Mouse (Mus musculus) T-helper 2 cell (primary cell): ENCODE data around the gene Rgs6.

ENCODE experiments used
- in situ Hi-C: fragments of 300-600 bp; cut with MboI, MseI; formaldehyde crosslinking; loops from one replicate; pipeline ENCODE4 v1.15.1; 2025; ENCODE audit warnings: high pct_unique_total_duplicates

The Rgs6 gene

GRCm38 (mm10) chr12:83018005-83018404 is 429.9 kb downstream of the Rgs6 start:
- in situ Hi-C loops, result loop anchor here (5.0 to 25.0 kb wide), 2 partner anchors 316 to 981 kb away; no protein-coding TSS in a partner anchor

DNA sequence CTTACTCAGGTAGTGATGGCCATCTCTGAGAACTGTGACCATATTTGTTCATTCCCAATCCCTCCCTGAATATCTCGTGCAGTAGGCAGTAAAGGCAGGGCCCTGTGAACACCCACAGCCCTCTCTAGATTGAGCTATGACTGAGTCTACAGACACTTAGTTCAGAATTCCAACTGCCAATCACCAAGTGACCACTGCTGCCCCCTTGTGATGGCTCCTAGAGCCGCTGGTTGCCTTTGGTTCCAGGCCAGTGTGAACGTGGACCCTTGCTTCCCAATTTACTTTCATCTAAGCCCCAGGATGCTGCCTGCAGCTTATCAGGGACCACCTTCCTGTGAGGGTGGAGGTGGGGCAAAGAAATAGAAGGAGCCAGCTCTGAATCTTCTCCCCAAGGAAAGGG is 438.9 kb downstream of the Rgs6 start:
- in situ Hi-C loops, result no loop called here

DNA sequence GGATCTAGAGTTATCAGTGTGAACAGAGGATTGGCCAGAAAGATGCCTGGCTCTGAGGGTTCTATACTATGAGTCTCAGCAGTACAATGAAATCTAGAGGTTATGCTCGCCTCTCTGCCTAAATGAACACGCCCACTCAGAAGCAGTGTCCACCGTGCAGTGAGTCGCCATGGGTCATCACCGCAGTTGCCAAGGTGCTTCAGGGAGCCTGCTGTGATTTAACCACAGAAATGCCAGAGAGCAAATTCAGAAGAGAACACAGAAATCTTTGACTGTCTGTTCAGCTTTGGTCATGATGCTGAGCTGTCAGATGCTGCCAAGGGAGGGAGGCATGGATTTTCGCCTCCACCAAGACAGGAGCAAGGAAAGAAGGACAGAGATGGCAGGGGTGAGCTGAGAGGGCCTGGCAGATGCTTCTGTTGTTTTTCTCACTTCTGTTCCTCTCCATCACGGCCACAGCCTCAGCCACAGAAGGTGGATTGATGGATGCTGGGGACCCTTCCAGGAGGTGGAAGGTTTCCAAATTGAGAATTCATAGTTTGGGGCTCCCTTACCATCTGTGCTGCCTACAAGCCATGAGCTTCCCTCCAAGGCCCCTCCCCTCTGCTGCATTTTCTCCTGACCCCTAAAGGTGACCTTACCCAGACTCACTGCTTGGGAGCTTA is 445.2 kb downstream of the Rgs6 start:
- in situ Hi-C loops, result no loop called here

DNA sequence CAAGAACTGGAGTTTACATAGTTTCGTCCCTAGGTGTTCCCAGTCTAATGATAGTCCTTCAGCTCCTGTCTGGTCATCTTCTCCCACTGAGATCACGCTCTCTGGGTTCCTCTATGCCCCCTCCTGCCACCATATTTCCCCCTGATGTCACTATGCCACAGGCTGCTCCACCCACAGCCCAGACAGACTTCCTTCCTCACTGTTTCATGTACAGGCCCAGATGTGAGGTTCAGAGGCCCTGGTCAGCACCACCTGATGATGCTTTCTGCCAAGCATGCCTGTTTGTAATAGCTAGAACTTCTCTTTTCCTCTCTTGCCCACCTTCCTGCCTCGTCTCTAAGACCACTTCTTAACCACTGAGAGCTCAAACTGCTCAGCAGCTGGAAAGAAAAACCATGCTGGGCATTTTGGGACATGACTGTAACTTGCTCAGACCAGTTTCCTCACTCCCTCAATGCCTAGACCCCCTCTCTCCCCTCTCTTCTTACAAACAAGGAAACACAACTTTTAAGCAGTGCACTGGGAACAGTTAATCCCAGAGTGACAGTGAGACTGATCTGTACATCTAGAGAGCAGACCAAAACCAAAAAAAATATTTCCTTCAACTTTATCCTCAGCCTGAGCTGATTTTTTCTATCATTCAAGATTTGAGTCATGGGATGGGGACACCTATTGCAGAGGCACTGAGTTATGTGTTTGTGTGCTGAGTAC is 446.9 kb downstream of the Rgs6 start:
- in situ Hi-C loops, result no loop called here

DNA sequence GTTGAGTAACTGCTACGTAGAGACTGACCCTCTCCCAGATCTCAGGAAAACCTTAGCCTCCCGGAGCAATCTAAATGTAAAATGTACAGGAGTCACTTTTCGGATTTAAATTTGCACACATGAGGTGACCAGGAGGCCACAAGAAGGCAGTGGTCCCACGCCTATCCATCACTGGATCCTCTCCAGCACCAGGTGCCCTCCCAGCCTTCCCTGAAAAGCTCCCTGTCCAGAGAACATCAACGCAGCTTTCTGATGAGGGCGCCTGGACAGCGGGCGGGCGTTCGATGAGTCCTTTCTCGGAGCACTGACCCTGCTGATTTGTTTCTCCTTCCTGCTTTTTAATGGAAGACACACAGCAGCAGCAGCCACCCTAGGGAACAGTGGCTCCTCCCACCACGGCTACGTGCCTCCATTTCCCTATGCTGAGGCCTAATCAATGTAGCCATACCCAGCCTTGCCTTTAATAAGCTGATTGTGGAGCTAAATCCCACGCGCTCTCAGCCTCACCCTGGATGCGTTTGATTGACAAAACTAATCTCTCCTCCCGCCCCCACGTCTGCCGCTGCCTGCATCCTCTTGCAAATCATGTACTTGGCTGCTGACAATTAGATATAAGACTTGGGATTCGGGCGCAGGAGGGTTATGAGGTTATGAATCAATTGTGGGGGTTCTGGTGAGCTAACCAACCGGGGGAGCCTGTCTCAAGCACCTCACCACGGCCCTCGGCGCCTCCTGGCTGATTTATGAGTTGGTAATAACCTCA is 449.9 kb downstream of the Rgs6 start:
- in situ Hi-C loops, result no loop called here

DNA sequence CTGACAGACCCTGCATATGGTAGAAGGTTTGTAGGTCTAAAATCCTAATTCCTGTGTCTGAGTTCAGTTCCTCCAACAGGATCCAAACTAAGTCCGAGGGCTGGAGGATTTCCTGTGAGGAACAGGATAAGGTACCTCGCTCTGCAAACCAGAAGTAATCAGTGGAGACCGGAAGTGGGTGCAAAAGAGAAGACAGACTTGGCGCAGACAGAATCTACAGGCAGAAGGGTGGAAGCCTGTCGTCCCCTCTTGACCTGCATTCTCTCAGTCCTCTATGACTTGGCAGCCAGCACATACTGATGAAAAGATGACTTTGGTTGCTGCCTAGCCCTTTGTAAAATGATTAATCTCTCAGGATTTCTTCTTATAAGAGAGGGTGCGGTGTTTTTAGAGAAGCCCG is 450.7 kb downstream of the Rgs6 start:
- in situ Hi-C loops, result no loop called here

DNA sequence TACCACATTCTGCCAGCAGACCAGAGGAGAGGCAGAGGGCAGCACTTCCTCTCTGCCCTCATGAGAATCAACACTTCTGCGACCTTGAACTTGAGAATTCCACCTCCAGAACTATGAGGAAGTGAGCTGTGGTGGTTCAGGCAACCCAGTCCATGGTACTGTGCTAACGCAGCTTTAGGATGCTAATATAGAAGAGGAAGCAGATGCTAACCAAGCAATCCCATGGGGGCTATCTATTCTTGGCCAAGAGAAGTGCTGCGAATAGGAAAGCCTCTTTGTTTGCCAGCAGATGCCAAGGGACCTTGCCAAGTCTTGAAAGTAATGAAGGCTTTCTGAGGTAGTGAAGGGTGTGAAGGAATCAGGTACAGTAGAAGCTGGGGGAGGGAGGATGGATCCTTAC is 451.8 kb downstream of the Rgs6 start:
- in situ Hi-C loops, result no loop called here

- in situ Hi-C loops, result no loop called here
Measured at GRCm38 (mm10) chr12:83043980-83044620, 456.0 kb downstream of the Rgs6 start.

DNA sequence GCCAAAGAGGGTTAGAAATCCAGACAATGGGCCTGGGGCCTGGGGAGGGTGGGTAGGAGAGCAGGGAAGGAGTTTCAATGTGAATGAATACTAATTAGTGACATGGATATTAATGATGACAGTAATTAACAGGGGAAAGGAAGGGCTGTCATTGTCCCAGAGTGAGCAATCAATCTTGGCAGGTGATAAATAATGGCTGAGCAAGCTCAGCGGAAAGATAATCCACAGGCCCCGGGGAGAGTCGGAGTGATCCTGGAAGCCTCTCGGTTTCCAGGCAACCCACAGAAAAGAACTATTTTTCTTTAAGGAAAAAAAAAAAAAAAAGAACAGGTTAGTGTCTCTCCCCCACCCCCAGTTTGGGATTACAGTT is 456.5 kb downstream of the Rgs6 start:
- in situ Hi-C loops, result no loop called here

- in situ Hi-C loops, result no loop called here
Measured at GRCm38 (mm10) chr12:83045001-83045531, 457.0 kb downstream of the Rgs6 start.

GRCm38 (mm10) chr12:83046734-83047133 is 458.6 kb downstream of the Rgs6 start:
- in situ Hi-C loops, result no loop called here

DNA sequence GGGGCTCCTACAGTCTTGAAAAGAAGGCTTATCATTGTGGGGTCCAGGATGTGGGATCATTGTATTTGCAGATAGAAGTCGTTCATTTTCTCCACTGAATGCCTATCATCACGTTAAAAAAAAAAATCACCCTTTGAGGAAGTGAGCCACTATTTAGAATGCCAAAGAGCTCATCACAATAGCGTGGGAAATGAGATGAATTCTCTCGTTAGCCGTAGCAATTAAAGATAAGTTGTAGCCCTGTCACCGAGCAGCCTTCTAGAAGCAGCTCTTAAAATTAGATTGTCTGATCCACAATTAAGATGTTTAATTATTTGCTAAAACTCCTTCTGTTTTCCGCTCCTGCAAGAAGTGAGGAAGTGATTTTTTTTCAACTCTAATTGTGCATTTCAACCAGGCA is 459.6 kb downstream of the Rgs6 start:
- in situ Hi-C loops, result no loop called here

DNA sequence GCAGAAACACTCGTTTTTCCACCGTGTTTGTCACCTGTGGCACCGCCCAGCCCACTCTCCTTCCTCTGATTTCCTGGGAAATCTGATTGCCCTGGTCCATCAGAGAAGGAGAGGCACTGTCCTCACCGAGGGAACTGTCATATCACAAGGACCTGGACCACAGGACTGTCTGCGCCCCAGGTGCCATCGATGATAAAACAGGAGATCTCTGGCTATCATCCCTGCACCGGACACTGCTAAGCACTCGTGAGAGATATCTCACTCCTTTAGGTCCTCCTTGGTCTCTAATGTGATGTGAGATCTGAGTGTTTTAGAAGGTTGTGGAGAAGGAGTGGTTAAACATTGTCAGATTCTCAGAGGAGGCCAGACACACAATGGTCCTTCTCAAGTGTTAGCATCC is 462.4 kb downstream of the Rgs6 start:
- in situ Hi-C loops, result no loop called here

DNA sequence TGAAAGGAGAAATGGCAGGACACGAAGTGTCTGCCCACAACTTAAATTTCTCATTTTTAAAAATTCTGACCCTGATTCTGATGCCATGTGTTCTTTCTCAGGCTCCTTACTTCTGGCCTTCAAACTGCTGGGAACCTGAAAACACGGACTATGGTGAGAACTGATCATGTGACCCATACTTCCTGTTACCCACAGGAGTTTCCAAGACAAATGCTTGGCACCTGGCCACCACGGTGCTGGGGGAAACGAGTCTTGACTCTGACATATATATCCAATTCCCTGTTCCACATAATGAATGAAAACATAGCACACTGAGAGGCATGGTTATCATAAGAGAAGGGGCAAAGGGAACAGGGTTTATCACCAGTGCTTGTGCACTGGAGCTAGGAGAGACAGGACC is 464.3 kb downstream of the Rgs6 start:
- in situ Hi-C loops, result no loop called here

DNA sequence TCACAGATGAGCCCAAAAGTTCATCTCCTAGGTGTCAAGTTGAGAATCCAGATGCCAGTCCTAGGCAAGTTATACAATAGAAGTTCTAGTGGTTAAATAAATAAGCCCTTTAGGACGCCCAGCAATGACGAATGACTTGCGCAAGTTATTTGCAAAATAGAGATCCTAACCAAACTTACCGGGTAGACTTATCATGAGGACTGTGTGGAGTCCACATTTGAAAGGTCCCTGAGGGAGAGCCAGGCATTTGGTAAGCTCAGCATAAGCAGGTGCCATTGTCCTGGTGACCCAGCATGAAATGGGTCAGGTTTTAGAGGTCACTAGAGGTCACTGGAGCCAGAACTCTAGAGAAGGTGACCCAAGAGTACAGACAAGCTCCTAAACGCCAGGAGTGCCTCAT is 467.6 kb downstream of the Rgs6 start:
- in situ Hi-C loops, result no loop called here

- in situ Hi-C loops, result no loop called here
Measured at GRCm38 (mm10) chr12:83066426-83066825, 478.3 kb downstream of the Rgs6 start.

GRCm38 (mm10) chr12:83070848-83071247 is 482.8 kb downstream of the Rgs6 start:
- in situ Hi-C loops, result no loop called here

- in situ Hi-C loops, result no loop called here
Measured at GRCm38 (mm10) chr12:83072181-83072887, 484.2 kb downstream of the Rgs6 start.

- in situ Hi-C loops, result no loop called here
Measured at GRCm38 (mm10) chr12:83072951-83073878, 485.1 kb downstream of the Rgs6 start.

DNA sequence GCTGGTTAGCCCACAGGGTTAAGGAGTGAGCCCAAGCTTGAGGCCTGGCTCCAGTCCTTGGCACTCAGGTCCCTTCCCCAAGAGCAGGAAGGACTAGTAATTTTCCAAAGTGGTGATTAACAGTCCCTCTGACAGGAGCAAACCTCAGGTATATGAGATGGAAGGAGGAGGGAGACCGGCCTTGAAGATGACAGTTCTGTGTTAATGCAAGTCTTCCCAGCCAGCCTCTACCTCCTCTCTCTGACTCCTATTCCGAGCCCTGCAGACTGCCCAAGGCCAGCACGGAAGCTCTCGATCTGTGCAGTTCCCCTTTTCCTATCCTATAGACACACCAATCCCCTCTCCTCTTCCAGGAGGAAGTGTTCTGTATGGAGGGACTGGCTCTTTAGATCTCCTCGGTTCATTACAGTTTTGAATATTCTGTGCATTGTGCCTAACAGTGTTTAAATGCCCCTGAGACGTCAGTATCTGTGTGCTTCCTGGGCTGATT is 485.8 kb downstream of the Rgs6 start:
- in situ Hi-C loops, result no loop called here
